Mouse (Mus musculus): Measurements from ENCODE around the gene Lalba. TPM values are rescaled to one million over a fixed set of nuclear protein-coding genes. Genes with fewer than 3 reads are reported as not detected.
"Not testable (repeated sequence)": the region's sequence is repeated elsewhere in the genome, so short reads cannot be mapped to it uniquely, and the experiment has no call there.

Gene Lalba
- not detected in 2 replicates for polyA plus RNA-seq (2015; fragmentation: Nextera tagmentation; extraction: Ambion mirVana)

DNA sequence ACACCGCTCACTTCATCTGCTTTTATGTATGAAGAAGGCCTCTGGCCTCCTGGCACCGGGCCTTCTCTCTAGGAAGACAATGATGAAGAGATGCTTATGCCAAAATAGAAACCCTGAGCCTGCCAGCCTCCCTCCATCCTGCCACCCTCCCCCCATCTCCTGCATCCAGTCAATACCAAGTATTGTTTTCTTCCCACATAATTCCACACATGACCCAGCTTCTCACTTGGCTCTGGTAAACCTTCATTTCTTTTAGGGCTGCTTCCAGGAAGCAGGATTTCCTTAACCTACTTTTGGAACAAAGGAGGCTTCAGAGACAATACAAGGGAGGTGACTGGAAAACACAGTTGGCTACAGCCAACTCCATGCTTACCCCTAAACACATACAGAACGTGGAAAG is at the start of gene Lalba:
Lalba (minus strand) TSS at position 21 of the 400 bp plus-strand sequence.
- Histone ChIP-seq H3K9ac (ENCODE audit: low read depth, low read length) (no peak within 1 kb of the TSS), H3K27ac (ENCODE audit: low read depth, low read length) (no peak within 1 kb of the TSS), H3K27me3 (replicated peaks; ENCODE audit: control insufficient read depth, insufficient read depth, low read length) (no peaks in the 10 kb centered on the region), H3K4me2 (ENCODE audit: low read length) (no peak within 1 kb of the TSS), H3K4me3 (ENCODE audit: low read length) (no peak within 1 kb of the TSS), H3K36me3 (ENCODE audit: control insufficient read depth, insufficient read depth, low read length) (no peaks in the 10 kb centered on the region), H3K9me3 (ENCODE audit: control insufficient read depth, low read length) (no peaks in the 10 kb centered on the region), H3K4me1 (ENCODE audit: control insufficient read depth, insufficient read depth, low read depth, low read length) (no peaks in the 10 kb centered on the region)
- 67% methylated on average over 3 of the region's 3 CpGs for WGBS
- no peak for ATAC-seq

DNA sequence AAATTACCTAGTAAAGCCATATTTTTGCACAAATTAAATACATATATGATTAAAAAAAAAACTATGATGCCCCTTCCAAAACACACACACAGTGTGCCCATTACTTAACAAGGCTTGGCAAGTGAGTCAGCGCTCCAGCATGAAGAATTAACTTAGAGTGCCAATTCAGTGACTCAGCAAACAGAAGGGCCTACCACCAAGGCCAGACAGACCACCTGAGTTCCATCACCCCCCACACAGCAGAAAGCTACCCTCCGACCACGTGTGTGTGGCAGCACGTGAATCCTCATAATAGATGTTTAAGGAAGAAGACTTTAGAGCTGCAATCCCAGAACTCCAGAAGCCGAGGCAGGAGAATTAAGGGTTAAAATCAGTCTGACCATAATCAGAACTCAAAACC is 49.8 kb upstream of the Lalba start:
- Histone ChIP-seq H3K4me2 (ENCODE audit: low read length) (peak overlapping the region; percentile 94), H3K9me3 (ENCODE audit: control insufficient read depth, low read length) (no peaks in the 10 kb centered on the region), H3K27ac (ENCODE audit: low read depth, low read length) (no peak overlapping the region), H3K4me3 (ENCODE audit: low read length) (peak overlapping the region; percentile 75), H3K27me3 (replicated peaks; ENCODE audit: control insufficient read depth, insufficient read depth, low read length) (no peaks in the 10 kb centered on the region), H3K4me1 (ENCODE audit: control insufficient read depth, insufficient read depth, low read depth, low read length) (peaks cover 12% of the 10 kb centered on the region), H3K36me3 (ENCODE audit: control insufficient read depth, insufficient read depth, low read length) (peaks cover 32% of the 10 kb centered on the region), H3K9ac (ENCODE audit: low read depth, low read length) (peak overlapping the region; percentile 90; the same call in 1 of the 2 replicates)
- no peak for ATAC-seq
- WGBS, result 30% methylated on average over 5 of the region's 5 CpGs

DNA sequence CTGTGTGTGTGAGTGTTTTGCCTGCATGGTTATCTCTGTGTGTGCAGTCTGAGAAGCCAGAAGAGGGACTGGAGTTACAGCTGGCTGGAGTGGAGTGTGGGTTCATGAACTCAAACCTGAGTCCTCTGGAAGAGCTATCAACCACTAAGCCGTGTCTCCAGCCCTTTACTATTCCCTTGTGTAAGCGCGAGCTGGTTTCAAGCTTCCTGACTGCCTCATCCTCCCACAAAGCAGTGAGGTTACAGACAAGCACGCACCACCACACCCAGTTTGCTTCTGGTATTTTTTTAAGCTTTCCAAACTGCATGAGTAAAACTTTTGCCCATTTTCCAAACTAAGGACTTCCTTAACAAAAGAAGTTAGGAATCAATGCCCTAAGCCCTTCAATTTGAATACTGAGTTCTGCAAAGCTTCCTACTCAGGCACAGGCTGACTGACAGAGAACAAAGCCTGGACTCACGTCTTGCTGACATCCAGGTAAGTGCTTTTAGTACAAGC is 45.6 kb upstream of the Lalba start:
- H3K27me3 ChIP-seq (replicated peaks; ENCODE audit: control insufficient read depth, insufficient read depth, low read length), result no peaks in the 10 kb centered on the region
- H3K9ac ChIP-seq (ENCODE audit: low read depth, low read length), result no peak overlapping the region
- no peak overlapping the region for H3K4me2 ChIP-seq (ENCODE audit: low read length)
- WGBS, result 93% methylated on average over 5 of the region's 5 CpGs
- H3K4me3 ChIP-seq (ENCODE audit: low read length), result no peak overlapping the region
- H3K36me3 ChIP-seq (ENCODE audit: control insufficient read depth, insufficient read depth, low read length), result peaks cover 38% of the 10 kb centered on the region
- H3K9me3 ChIP-seq (ENCODE audit: control insufficient read depth, low read length), result no peaks in the 10 kb centered on the region
- H3K27ac ChIP-seq (ENCODE audit: low read depth, low read length), result no peak overlapping the region
- H3K4me1 ChIP-seq (ENCODE audit: control insufficient read depth, insufficient read depth, low read depth, low read length), result peaks cover 12% of the 10 kb centered on the region
- no peak for ATAC-seq

DNA sequence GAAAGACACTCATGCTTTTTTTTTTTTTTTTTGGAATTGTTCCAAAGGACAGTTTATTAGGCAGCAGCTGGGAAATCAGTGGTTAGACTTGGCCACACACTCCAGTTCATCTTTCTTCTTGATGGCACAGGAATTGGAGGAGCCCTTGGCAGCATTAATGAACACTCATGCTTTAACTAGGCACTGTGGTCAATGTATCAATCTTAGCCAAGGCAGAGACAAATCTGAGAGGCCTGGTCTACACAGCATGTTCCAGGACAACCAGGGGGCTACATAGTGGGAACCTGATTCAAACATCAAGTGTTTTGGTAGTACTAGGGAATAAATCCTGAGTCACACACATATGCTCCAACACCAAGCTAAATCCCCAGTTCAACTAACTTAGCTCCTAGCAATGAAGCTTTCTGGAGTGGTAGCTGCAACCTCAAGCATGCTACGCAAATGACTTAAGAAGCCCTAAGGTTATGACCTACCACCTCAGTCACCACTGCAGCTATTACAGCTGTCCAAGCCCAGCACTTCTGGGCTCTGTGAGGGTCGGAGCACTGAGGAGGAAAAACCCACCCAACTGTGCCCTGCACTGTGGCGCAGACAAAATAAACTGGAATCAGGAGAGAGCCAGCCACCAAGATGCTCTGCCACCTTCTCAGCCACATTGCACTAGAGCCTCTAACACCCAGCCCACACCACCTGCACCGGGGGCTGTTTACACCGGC is 44.7 kb upstream of the Lalba start:
- no peak for ATAC-seq
- Histone ChIP-seq H3K9me3 (ENCODE audit: control insufficient read depth, low read length) (no peaks in the 10 kb centered on the region), H3K27ac (ENCODE audit: low read depth, low read length) (no peak overlapping the region), H3K4me1 (ENCODE audit: control insufficient read depth, insufficient read depth, low read depth, low read length) (peaks cover 4% of the 10 kb centered on the region), H3K4me3 (ENCODE audit: low read length) (no peak overlapping the region), H3K36me3 (ENCODE audit: control insufficient read depth, insufficient read depth, low read length) (peaks cover 47% of the 10 kb centered on the region), H3K4me2 (ENCODE audit: low read length) (no peak overlapping the region), H3K9ac (ENCODE audit: low read depth, low read length) (no peak overlapping the region), H3K27me3 (replicated peaks; ENCODE audit: control insufficient read depth, insufficient read depth, low read length) (no peaks in the 10 kb centered on the region)
- 93% methylated on average over 5 of the region's 5 CpGs for WGBS

DNA sequence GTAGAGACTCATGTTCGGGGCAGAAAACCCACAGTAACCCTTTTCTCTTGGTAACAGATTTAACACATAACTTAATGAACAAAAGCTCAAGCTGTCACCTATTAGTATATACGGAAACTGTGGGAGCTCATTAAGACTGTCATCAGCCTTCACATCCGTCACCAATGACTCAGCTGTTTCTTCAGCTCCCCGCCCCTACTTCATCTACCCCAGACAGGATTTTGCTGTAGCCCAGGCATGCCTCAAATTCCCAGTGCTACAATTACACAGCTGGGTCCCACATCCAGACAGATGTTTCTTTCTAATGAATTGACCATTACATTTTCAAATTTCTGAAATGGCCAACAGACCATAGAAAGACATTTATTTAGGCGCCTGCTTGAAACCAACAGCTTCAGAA is 43.5 kb upstream of the Lalba start:
- peaks cover 3% of the 10 kb centered on the region; the same call in 1 of the 2 replicates for H3K4me1 ChIP-seq (ENCODE audit: control insufficient read depth, insufficient read depth, low read depth, low read length)
- no peak for ATAC-seq
- H3K4me3 ChIP-seq (ENCODE audit: low read length), result no peak overlapping the region
- H3K4me2 ChIP-seq (ENCODE audit: low read length), result no peak overlapping the region
- H3K36me3 ChIP-seq (ENCODE audit: control insufficient read depth, insufficient read depth, low read length), result peaks cover 48% of the 10 kb centered on the region
- WGBS, result 51% methylated on average over 5 of the region's 5 CpGs
- no peak overlapping the region for H3K9ac ChIP-seq (ENCODE audit: low read depth, low read length)
- H3K9me3 ChIP-seq (ENCODE audit: control insufficient read depth, low read length), result no peaks in the 10 kb centered on the region
- no peaks in the 10 kb centered on the region for H3K27me3 ChIP-seq (replicated peaks; ENCODE audit: control insufficient read depth, insufficient read depth, low read length)
- no peak overlapping the region for H3K27ac ChIP-seq (ENCODE audit: low read depth, low read length)

DNA sequence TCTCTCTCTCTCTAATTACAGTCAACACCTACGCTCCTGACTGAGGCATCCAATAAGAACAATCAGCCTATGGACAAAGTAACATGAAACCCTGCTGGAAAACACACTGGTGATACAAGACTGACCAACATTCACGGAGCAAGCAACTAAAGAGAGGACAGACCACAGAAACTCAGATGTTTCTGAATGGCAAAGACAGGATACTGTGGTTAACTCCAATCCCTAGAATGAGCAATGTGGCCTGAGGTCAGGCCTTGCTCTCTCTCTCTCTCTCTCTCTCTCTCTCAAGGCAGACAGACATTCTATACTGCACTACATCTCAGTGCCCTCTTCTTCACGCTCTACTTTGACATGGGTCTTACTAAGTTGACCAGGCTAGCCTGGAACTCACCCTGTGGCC is 38.7 kb upstream of the Lalba start:
- no peak for ATAC-seq
- H3K36me3 ChIP-seq (ENCODE audit: control insufficient read depth, insufficient read depth, low read length), result peaks cover 37% of the 10 kb centered on the region

DNA sequence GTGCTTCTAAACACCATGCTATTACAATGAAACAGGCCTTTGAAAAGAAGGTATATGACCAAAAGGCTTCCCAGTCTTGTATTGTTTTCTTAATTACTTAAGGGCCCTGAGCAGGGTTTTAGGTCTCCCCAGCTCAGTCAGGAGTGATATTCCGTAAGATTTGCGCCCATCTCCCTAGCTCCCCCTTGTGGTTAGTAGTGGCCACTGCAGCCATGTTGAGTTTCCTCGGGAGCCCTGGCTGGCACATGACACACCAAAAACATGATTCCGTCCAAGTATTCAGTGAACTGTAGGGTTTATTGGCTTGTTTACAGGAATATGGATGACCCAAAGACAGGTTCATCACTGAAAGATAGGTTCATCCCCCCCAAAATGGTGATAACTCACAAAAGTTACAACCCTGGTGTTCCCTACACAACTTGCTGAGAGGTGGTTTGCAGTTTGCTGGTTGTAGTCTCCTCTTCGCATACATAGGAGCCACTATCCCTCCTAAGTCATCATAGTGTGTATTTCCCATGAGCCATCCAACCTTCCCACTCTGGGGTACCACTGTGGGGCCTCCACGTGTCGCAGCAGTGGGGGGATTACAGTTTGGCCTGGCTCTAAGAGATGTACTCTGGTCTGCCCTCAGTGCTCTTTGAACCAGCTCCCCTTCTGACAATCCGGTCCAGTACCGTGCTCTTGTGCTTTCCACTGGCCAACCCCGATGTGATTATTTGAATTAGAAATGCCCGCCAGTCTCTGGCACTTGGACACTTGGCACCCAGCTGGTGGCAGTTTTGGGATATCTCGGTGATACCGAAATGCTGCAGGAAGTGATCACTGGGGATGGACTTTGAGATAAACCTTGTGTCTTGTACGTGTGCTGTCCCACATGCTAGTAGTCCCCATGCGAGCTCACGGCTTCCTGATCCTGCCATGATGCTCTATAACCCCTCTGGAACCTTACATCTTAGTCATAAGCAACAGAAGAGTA is 35.1 kb upstream of the Lalba start:
- 67% methylated on average over 16 of the region's 16 CpGs for WGBS
- ATAC-seq, result 0 out of 2 replicates have a peak, but pooled peaks have one; percentile 50
- no peak overlapping the region for H3K4me3 ChIP-seq (ENCODE audit: low read length)
- H3K9me3 ChIP-seq (ENCODE audit: control insufficient read depth, low read length), result no peaks in the 10 kb centered on the region
- H3K36me3 ChIP-seq (ENCODE audit: control insufficient read depth, insufficient read depth, low read length), result peaks cover 25% of the 10 kb centered on the region
- H3K27ac ChIP-seq (ENCODE audit: low read depth, low read length), result no peak overlapping the region
- no peak overlapping the region for H3K9ac ChIP-seq (ENCODE audit: low read depth, low read length)
- no peak overlapping the region for H3K4me2 ChIP-seq (ENCODE audit: low read length)
- H3K27me3 ChIP-seq (replicated peaks; ENCODE audit: control insufficient read depth, insufficient read depth, low read length), result no peaks in the 10 kb centered on the region
- no peaks in the 10 kb centered on the region for H3K4me1 ChIP-seq (ENCODE audit: control insufficient read depth, insufficient read depth, low read depth, low read length)

More for the DNA sequence above, 38.7 kb upstream of the Lalba start:
- no peaks in the 10 kb centered on the region for H3K27me3 ChIP-seq (replicated peaks; ENCODE audit: control insufficient read depth, insufficient read depth, low read length)
- H3K4me1 ChIP-seq (ENCODE audit: control insufficient read depth, insufficient read depth, low read depth, low read length), result no peaks in the 10 kb centered on the region
- 91% methylated on average over 3 of the region's 3 CpGs for WGBS
- no peaks in the 10 kb centered on the region for H3K9me3 ChIP-seq (ENCODE audit: control insufficient read depth, low read length)
- no peak overlapping the region for H3K4me2 ChIP-seq (ENCODE audit: low read length)
- no peak overlapping the region for H3K27ac ChIP-seq (ENCODE audit: low read depth, low read length)
- no peak overlapping the region for H3K4me3 ChIP-seq (ENCODE audit: low read length)
- H3K9ac ChIP-seq (ENCODE audit: low read depth, low read length), result no peak overlapping the region

DNA sequence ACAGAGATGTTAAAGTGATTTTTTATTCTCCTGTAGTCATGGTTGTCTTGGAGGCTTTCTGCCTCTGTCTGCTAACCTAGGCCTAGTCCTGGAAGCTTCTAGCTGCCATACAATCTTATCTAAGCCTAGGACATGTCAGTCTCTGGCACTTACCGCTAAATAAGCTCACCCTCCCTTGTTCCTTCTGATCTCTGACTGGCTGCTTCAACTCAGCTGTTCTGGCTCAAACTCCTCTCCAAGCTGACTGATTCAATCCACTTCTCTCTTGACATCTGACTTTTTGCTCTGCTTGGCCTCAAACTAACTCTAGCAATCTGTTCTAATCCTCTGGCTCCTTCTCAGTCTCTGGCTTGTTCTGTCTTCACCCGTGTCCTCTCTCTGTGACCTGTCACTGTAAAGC is 32.3 kb upstream of the Lalba start:
- H3K27ac ChIP-seq (ENCODE audit: low read depth, low read length); ATAC-seq; H3K4me1 ChIP-seq (ENCODE audit: control insufficient read depth, insufficient read depth, low read depth, low read length); H3K4me2 ChIP-seq (ENCODE audit: low read length); H3K27me3 ChIP-seq (replicated peaks; ENCODE audit: control insufficient read depth, insufficient read depth, low read length); H3K9ac ChIP-seq (ENCODE audit: low read depth, low read length); H3K9me3 ChIP-seq (ENCODE audit: control insufficient read depth, low read length); H3K4me3 ChIP-seq (ENCODE audit: low read length): not testable (repeated sequence)
- WGBS, result 81% methylated on average over 2 of the region's 2 CpGs
- H3K36me3 ChIP-seq (ENCODE audit: control insufficient read depth, insufficient read depth, low read length), result peaks cover 12% of the 10 kb centered on the region

DNA sequence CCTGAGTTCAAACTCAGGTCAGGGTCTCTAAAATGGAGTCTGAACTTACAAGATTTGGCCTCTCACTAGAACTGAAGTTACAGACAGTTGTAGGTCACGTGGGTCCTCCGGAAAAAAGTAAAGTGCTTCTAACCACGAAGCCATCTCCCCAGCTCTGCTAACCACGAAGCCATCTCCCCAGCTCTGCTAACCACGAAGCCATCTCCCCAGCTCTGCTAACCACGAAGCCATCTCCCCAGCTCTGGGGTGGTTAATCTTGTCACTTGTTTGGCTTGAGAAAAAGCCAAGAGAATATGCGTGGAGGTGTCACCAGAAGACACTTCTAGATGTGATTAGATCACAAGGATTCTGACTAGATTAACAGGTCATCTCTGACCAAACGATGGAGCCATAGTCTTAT is 31.6 kb upstream of the Lalba start:
- no peaks in the 10 kb centered on the region for H3K27me3 ChIP-seq (replicated peaks; ENCODE audit: control insufficient read depth, insufficient read depth, low read length)
- H3K27ac ChIP-seq (ENCODE audit: low read depth, low read length), result no peak overlapping the region
- 0 out of 2 replicates have a peak, but pooled peaks cover 2% of the 10 kb centered on the region for H3K4me1 ChIP-seq (ENCODE audit: control insufficient read depth, insufficient read depth, low read depth, low read length)
- H3K4me3 ChIP-seq (ENCODE audit: low read length), result no peak overlapping the region
- no peak overlapping the region for H3K4me2 ChIP-seq (ENCODE audit: low read length)
- no peak overlapping the region for H3K9ac ChIP-seq (ENCODE audit: low read depth, low read length)
- ATAC-seq, result no peak
- H3K9me3 ChIP-seq (ENCODE audit: control insufficient read depth, low read length), result no peaks in the 10 kb centered on the region
- H3K36me3 ChIP-seq (ENCODE audit: control insufficient read depth, insufficient read depth, low read length), result peaks cover 7% of the 10 kb centered on the region; the same call in 1 of the 2 replicates
- WGBS, result 93% methylated on average over 8 of the region's 8 CpGs

Data from hindbrain, embryonic 16.5 days (tissue).